Mouse (Mus musculus) left cerebral cortex, postnatal 14 days (tissue): Measurements from ENCODE around the gene Vmn1r26. TPM values are rescaled to one million over a fixed set of nuclear protein-coding genes. Genes with fewer than 3 reads are reported as not detected.
"Not testable (repeated sequence)": the region's sequence is repeated elsewhere in the genome, so short reads cannot be mapped to it uniquely, and the experiment has no call there.

Source experiments
- DNase-seq, 2 experiments: peaks; one replicate each; pipeline ENCODE4 v3.0.0; 2021 to 2022; ENCODE audit warnings: low spot score in 2 of 2, mixed read lengths in 1 of 2
- intact Hi-C: fragments of 180-260 bp; cut with DNase I; formaldehyde crosslinking; loops from one replicate; pipeline ENCODE4 v1.15.1; 2025
- long read RNA-seq, 2 experiments: library from polyadenylated mRNA; stranded (forward); transcript quantifications; one replicate each; pipeline ENCODE4 v2.0.0; 2021
- total RNA-seq, 2 experiments: library from RNA; stranded (reverse); gene quantifications; 2 replicates each; pipeline ENCODE4 v1.2.3; 2021

Vmn1r26 gene
- not detected for total RNA-seq
- long read RNA-seq, experiment 1, result 0 reads
- long read RNA-seq, experiment 2, result 0 reads

DNA sequence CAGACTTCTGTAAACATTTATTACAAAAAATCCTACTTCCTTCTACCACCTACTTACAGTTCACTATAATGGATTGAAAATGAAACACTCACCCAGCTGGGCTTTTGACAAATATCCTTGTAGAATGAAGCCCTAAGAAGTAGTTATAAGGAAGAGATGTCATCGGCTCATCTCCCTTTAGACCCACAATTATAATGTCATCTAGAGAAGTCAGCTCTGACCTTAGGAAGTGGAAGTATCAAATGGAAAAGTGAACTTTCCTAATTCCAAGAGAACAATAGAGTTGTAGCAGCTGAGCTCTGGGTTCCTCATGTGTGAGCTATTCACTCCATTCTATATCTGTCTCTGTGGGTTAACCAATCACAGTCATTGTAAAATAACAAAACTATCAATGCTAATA, at the start of gene Vmn1r26:
Gene Vmn1r26 (minus strand): TSS at position 101 of the 400 bp plus-strand sequence.
- intact Hi-C loops, result no loop called here
- DNase-seq, result no peak

DNA sequence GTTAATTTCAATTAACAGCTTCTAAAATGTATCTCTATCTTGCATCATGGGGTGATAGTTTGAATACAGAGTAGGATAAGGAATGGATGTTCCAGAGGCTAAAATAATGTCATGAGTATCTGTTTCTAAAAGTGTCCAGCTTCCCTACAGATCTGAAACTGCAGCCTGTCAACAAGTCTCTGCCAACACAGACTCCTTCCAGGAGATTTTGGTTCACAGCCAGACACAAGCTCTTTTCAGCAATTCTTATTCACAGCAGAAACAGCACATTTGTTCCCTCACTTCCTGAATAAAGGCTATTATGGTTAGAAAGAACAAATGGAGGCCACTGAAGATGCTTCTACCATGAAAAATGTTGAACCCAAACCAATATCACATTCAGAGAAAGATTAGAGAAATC, 29.1 kb upstream of the Vmn1r26 start:
- intact Hi-C loops, result no loop called here
- peak; percentile 14 to 18 for DNase-seq

- DNase-seq, intact Hi-C loops: not testable (repeated sequence)
Observed at GRCm38 (mm10) chr6:58017478-58017877, 2.5 kb upstream of the Vmn1r26 start.

- DNase-seq, result no peak
- intact Hi-C loops, result no loop called here
Observed at GRCm38 (mm10) chr6:57980710-57981109, 34.2 kb downstream of the Vmn1r26 start, which contains the start of gene Vmn1r25. Gene Vmn1r25 (minus strand): TSS chr6:57980810.

- DNase-seq, intact Hi-C loops: not testable (repeated sequence)
Observed at GRCm38 (mm10) chr6:57961403-57961802, 53.6 kb downstream of the Vmn1r26 start, which contains the start of gene Vmn1r24. Gene Vmn1r24 (minus strand): TSS chr6:57961503.

Other genes with a start within 250 kb of the Vmn1r26 start
- gene Vopp1, start 190.0 kb downstream of the Vmn1r26 start, total RNA-seq, result 100 to 1,000 TPM; 159 to 189 TPM
- gene Vmn1r21, start 164.8 kb downstream of the Vmn1r26 start, total RNA-seq, result not detected
- gene Vmn1r22, start 107.1 kb downstream of the Vmn1r26 start, total RNA-seq, result not detected
- gene Vmn1r23, start 88.3 kb downstream of the Vmn1r26 start, total RNA-seq, result not detected
- gene Vmn1r24, start 53.7 kb downstream of the Vmn1r26 start, total RNA-seq, result not detected
- gene Vmn1r25, start 34.3 kb downstream of the Vmn1r26 start, total RNA-seq, result not detected
- not detected for gene Vmn1r27, start 203.7 kb upstream of the Vmn1r26 start, total RNA-seq
- gene Vmn1r28, start 246.9 kb upstream of the Vmn1r26 start, total RNA-seq, result not detected